Mouse (Mus musculus) cerebellum, postnatal 25 days (tissue): ENCODE measurements around the gene Grid2.

Experiments
- DNase-seq, 2 experiments: peaks; one replicate each; pipeline ENCODE4 v3.0.0; 2021; ENCODE audit warnings: mixed read lengths in 2 of 2

The Grid2 gene

DNA sequence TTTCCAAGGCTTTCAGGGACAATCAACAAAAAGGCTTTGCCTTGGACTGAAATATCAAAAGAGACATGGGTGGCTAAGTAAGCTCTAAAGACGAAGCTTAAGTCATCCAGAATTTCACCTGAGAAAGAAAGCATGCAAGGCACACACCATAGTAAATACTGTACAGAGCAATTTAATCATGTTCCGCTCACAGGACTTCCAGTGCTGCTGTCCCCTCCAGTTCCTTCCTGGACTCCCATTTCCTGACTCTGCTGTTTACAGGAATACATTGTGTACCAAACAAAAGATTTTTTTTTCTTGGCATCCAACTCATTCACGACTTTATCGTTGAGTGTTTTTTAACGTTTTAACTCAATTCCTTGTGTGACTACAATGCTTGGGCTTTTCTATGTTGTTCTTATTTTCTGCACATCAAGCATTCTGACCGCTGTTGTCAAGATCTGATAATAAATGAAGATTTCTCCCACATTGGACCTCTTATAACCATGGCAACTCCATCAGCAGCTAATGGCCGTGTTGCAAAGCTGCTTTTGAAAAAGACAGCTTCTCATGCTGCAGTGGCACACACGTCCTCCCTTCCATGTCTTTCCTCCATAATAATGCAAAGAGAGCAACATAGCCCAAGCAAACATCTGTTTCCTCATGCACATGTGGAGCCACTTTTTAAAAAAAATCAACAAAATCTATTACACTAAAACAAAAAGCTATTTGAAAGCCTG lies 1361.9 kb downstream of the Grid2 start:
- no peak for DNase-seq

GRCm38 (mm10) chr6:64623404-64623803 lies 1367.7 kb downstream of the Grid2 start:
- peak in 1 of 2 experiments; percentile 38 for DNase-seq

DNA sequence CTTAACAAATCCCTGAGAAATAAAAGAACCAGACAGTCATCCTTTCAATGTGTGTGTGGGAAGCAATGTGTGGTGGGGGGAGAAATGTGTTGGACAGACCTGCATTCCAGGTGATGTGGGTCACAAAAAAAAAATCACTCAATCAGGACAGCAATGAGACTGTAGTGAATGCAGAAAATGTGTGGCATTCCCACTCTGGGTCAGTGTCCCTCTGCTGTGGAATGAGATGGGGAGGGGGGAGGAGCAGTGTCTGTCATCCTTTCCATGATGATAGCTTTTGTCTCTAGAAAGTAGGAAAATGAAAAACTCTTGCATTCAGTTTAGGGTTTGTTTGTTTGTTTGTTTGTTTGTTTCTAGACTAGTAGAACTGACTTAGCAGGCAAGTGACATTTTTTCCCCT lies 1392.0 kb downstream of the Grid2 start:
- no peak for DNase-seq

DNA sequence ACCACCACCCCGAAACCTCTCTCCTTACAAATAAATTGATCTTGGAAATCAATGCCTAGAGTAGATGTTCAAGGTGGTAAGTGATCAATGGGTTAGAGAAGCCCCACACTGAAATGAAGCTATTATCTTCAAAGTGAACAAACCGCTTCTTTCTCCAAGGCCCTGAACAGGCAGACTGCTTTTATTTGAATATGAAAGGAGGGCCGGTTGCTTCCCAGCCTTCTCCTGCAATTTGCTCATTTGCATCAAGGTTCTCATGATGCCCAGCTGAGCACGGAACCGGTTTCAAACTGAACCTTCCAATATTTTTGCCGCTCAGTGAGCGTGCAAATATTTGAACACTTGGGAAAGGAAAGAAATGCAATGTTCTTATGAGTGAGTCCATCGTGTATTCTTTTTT lies 1392.5 kb downstream of the Grid2 start:
- no peak for DNase-seq

GRCm38 (mm10) chr6:64649296-64650226 lies 1393.9 kb downstream of the Grid2 start:
- peak; percentile 48 to 73 for DNase-seq

DNA sequence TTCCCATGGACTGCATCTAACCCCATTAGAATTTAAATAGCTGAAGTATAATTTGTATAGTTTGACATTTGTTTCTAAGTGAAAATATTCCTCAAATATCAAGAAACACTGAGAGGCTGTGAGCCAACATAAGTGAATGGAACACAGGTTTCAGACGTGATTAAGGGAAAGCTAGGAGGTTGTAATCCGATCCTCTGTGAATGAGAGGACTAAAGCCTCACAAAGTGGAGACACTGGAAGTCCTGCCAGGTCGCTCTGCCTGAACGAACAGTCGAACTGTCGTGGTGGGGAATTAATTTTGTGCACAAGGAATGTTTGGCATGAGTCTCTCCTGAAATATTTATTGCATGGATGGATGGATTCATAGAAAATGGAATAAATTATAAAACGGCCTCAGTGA lies 1395.1 kb downstream of the Grid2 start:
- no peak for DNase-seq

GRCm38 (mm10) chr6:64671010-64671409 lies 1415.3 kb downstream of the Grid2 start:
- no peak for DNase-seq

DNA sequence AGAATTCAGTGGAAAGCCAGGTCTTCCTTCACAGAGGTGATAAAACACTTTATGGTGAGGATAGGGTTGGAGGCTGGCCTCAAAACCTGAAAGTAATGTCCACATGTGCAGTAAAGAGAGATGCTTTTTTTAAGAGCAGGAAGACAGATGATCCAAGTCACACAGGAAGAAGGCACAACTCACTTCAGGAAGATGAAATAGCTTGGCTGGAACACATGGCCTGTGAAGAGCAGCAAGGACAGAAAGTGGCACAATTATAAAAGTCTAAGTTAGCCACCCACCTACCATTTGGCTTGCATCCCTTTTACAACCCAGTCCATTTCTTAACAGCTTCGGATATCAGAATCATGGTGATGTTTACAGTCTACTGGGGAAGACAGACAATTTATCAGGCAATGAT lies 1423.1 kb downstream of the Grid2 start:
- DNase-seq: no peak

DNA sequence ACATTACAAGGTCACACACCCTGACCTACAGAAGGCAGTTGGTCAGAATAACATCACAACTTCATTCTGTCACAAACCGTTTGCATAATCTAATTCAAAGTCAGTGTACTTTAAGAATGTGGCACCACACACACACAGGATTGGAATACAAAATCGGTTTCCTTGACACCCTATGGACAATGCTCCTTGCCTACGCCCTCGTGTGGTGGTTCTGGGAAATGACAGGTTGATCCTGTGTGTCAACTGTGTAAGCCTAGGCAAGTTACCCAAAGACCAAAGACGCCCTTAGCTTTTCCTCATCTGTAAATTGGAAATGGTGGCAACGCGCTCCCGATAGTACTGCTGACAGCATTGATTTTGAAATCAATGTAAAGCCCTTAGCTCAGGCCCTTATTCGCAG lies 1428.3 kb downstream of the Grid2 start:
- peak; percentile 40 to 69 for DNase-seq

DNA sequence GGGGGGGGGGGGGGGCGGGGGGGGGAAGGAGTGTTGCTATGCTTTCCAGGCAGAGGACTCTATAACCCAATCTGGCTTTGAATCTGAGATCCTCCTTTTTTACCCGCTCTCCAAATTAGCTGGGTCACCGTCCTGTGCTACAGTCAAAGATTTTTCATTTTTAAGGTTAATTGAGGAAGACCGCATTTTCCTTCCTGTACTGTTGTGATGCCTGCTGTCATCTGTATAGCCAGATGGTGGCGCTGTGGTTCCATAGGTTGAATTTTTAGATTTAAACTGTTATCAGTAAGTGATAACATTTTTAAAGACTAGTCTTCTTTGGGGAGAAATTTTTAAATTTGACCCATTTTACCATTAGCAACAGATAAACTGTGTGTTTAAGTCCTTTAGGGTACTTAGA lies 1429.3 kb downstream of the Grid2 start:
- peak; percentile 34 to 63 for DNase-seq

DNA sequence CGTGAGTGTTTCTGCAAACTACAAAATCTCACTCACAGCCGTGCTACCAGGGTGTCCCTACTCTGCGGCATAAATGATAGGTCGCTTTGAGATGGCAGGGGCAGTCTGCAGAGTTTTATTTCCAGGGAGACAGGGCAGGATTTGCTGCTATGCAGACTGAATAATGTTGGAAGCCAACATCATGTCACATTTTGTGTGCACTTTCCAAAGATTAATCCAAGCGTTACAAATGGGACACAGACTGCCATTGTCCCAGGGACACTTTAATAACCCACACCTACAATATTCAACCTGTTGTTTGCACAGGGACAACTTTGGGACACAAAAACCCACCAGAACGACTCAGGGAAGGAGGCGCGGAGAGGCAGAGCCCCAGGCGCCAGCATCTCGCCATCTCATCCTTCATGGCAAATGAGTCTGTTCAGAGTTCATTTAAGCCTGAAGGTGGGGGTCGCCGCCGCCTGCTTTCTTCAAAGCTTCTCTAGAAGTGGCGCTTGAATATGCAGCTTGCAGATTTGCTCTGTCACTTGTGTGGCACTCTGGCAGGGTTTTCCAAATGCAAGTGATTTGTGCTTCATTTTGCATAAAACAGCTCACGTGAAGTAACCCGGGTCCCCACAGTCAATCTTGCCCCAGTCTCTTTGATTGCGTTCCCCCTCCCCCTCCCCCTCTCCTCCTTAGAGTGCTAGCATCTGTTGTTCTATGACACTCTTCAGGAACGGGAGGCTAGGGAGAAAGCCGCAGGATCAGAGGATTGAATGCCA lies 1432.7 kb downstream of the Grid2 start:
- no peak for DNase-seq

- DNase-seq: no peak
These were observed 1439.0 kb downstream of the Grid2 start for GRCm38 (mm10) chr6:64694688-64695087.

- no peak for DNase-seq
These were observed 1448.0 kb downstream of the Grid2 start for GRCm38 (mm10) chr6:64703659-64704058.

DNA sequence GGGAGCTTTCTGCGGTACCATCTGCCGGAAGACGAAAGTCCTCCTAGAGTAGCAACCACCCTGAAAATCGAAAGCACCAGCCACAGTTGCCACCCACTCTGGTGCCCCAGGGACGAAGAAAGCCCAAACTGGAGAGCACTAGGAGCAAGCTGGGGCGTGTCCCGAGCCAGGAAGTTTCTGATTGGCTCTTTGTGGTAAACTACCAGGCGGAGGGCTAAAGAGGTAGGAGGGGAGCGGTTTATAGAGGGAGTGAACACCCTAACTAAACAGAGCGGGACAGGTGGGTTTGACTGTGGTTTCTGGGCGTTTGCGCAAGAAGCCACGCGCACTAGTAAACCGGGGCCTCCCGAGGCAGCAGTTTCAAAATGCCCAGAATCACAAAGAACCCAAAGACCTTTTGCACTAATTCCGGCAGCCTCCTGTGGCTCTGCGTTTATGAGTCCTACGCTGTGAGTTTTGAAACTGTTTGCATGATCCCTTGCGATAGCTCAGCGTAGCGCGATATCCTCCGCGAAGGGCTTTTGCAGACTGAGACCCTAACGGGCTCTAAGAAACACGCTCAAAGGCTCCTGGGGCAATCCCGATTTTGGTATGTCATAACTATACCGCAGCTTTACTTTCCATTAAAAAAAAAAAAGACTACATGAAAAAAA lies 1472.2 kb downstream of the Grid2 start:
- DNase-seq: peak; percentile 35 to 49

GRCm38 (mm10) chr6:64728499-64729198 lies 1473.0 kb downstream of the Grid2 start, which contains the start of gene Atoh1:
Atoh1 (plus strand) TSS chr6:64729125.
- DNase-seq: peak in 1 of 2 experiments; percentile 33

DNA sequence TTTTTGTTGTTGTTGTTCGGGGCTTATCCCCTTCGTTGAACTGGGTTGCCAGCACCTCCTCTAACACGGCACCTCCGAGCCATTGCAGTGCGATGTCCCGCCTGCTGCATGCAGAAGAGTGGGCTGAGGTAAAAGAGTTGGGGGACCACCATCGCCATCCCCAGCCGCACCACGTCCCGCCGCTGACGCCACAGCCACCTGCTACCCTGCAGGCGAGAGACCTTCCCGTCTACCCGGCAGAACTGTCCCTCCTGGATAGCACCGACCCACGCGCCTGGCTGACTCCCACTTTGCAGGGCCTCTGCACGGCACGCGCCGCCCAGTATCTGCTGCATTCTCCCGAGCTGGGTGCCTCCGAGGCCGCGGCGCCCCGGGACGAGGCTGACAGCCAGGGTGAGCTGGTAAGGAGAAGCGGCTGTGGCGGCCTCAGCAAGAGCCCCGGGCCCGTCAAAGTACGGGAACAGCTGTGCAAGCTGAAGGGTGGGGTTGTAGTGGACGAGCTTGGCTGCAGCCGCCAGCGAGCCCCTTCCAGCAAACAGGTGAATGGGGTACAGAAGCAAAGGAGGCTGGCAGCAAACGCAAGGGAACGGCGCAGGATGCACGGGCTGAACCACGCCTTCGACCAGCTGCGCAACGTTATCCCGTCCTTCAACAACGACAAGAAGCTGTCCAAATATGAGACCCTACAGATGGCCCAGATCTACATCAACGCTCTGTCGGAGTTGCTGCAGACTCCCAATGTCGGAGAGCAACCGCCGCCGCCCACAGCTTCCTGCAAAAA lies 1473.7 kb downstream of the Grid2 start:
- peak; percentile 38 to 47 for DNase-seq

- peak; percentile 19 to 34 for DNase-seq
These were observed 1474.4 kb downstream of the Grid2 start for GRCm38 (mm10) chr6:64730030-64730429.

DNA sequence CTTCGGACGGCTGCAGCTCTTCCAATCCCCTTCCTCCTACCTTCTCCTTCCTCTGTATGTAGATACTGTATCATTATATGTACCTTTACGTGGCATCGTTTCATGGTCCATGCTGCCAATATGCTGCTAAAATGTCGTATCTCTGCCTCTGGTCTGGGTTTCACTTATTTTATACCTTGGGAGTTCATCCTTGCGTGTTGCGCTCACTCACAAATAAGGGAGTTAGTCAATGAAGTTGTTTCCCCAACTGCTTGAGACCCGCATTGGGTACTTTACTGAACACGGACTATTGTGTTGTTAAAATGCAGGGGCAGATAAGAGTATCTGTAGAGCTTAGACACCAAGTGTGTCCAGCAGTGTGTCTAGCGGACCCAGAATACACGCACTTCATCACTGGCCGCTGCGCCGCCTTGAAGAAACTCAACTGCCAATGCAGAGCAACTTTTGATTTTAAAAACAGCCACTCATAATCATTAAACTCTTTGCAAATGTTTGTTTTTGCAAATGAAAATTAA lies 1474.9 kb downstream of the Grid2 start:
- DNase-seq: peak; percentile 6 to 10

DNA sequence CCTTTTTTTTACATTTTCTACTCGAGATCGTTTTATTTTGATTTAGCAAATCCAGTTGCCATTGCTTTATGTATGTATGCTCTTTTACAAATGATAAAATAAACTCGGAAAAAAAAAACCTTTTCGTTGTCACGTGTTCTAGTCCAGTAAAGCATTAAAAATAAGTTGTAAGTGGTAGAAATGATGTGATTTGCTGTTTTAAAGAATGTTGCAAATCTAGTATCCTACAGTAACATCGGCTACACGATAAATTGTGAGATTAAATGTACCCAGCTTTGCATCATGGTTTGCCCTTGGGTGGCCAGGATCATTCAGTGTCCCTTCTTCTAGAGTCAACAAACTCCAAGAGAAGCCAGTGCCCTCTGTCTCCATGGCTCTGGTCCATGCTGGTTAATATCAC lies 1475.5 kb downstream of the Grid2 start:
- DNase-seq: no peak

GRCm38 (mm10) chr6:64731621-64732320 lies 1476.1 kb downstream of the Grid2 start:
- DNase-seq: no peak
